Mouse (Mus musculus) spleen, adult 2 months (tissue): ENCODE measurements around the gene Pole3.

Source experiments
- CTCF ChIP-seq: fragments of 200-500 bp; IDR thresholded peaks from 2 replicates; pipeline ENCODE4 v1.5.1; 2011; ENCODE audit warnings: mild to moderate bottlenecking, inconsistent platforms; ENCODE audit not compliant: insufficient read depth, insufficient read length, insufficient replicate concordance; ENCODE audit errors: extremely low read depth
- POLR2A ChIP-seq: fragments of 200-500 bp; IDR thresholded peaks from 2 replicates; pipeline ENCODE4 v1.6.1; 2011; ENCODE audit warnings: low read depth, low read length, inconsistent platforms

- TF ChIP-seq CTCF (no peak), POLR2A (no peak)
Observed at GRCm38 (mm10) chr4:62487914-62488313, 37.0 kb downstream of the Pole3 start.
